Mouse (Mus musculus) liver, embryonic 14.5 days (tissue): ENCODE data around the gene Bbs4.
"Not testable (repeated sequence)": the region's sequence is repeated elsewhere in the genome, so short reads cannot be mapped to it uniquely, and the experiment has no call there.

Experiments used
- CTCF ChIP-seq: IDR thresholded peaks from 2 replicates; pipeline ENCODE4 v1.5.1; 2016; ENCODE audit warnings: antibody characterized with exemption, low read depth, control low read depth
- EP300 ChIP-seq: IDR thresholded peaks from 2 replicates; pipeline ENCODE4 v1.6.1; 2016; ENCODE audit warnings: antibody characterized with exemption, low read depth

DNA sequence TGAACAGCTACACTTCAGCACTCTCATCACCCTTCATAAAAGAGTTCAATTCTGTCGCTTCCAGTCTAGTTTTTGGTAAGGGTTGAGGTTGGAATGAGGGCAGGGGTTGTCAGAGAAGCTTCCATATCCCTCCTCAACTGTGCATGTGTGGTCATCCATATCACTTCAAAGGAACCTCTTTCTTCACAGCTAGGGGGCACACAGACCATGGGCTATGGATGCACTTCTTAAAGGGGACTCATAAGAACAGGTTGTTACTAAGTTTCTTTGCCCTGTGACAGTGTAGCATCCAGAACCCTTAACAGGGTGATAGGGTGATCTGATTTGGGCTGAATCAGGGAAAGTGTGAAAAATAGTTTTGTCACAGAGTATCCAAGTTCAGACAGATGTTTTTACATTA is 4.7 kb upstream of the Bbs4 start:
- peak; percentile 11; the same call in 1 of the 2 replicates for TF ChIP-seq CTCF
- not testable (repeated sequence) for TF ChIP-seq EP300
